Mouse (Mus musculus) Patski (cell line): ENCODE measurements around the gene Hoxa6. TPM values are rescaled to one million over a fixed set of nuclear protein-coding genes. Genes with fewer than 3 reads are reported as not detected.

Source experiments
- ATAC-seq: fragments of 100-300 bp; one replicate; pipeline ENCODE4 v1.8.0; 2021
- CTCF ChIA-PET: fragments of 350-600 bp; sonication (Branson Sonifier 250); formaldehyde crosslinking; loops from one replicate; lab custom pipeline; 2022; ENCODE audit warnings: inconsistent platforms; lab: Charles Lee
- POLR2A ChIA-PET: fragments of 350-600 bp; sonication (Branson Sonifier 250); formaldehyde crosslinking; loops from one replicate; lab custom pipeline; 2022; ENCODE audit warnings: antibody characterized with exemption, inconsistent platforms; lab: Charles Lee
- DNase-seq: peaks from one replicate; pipeline ENCODE4 v3.0.0-alpha.2; 2011; ENCODE audit warnings: low read depth, low spot score
- H3K27me3 ChIP-seq: fragments of 371-371 bp; one replicate; pipeline ENCODE4 v1.5.1; 2021
- CTCF ChIP-seq: fragments of 100-300 bp; IDR thresholded peaks from one replicate; pipeline ENCODE4 v1.5.1; 2021
- in situ Hi-C: fragments of 300-500 bp; cut with MboI; formaldehyde crosslinking; loops from 3 replicates; pipeline ENCODE4 v1.11.1; 2018; ENCODE audit warnings: low pct_unique_long_range_greater_than_20kb, mixed read lengths
- polyA plus RNA-seq: library from polyadenylated mRNA; unstranded; gene quantifications from one replicate; pipeline ENCODE4 v1.2.3, GENCODE M21; 2021

Gene Hoxa6
- polyA plus RNA-seq, 1 experiment from 2014 or later = 13.5 TPM

- DNase-seq (no peak), ATAC-seq (no peak)
- H3K27me3 ChIP-seq = no peaks in the 10 kb centered on the region
- ChIA-PET CTCF (interaction anchor here (1.0 to 5.0 kb wide), 11 partner anchors 8 to 343 kb away, joined by 3 to 23 read pairs (median 7); partner anchors contain the start of genes 5730596B20Rik, Hoxa10 and Hoxa9), POLR2A (interaction anchor here (1.2 to 37.4 kb wide), 6 partner anchors 7 to 360 kb away, joined by 3 to 778 read pairs (median 80); partner anchors contain the start of genes 5730596B20Rik, Gm28308, Hoxa10 and Hoxa11)
- TF ChIP-seq CTCF = no peak
- in situ Hi-C loops = loop anchor here (5.0 to 25.0 kb wide), 2 partner anchors 507 to 632 kb away; no protein-coding TSS in a partner anchor
Measured at GRCm38 (mm10) chr6:52219234-52219942, 10.9 kb upstream of the Hoxa6 start.

- ATAC-seq (no peak), DNase-seq (no peak)
- POLR2A ChIA-PET = interaction anchor here (1.2 to 37.4 kb wide), 5 partner anchors 7 to 41 kb away, joined by 5 to 778 read pairs (median 153); partner anchors contain the start of genes 5730596B20Rik, Gm28308, Hoxa10 and Hoxa11
- H3K27me3 ChIP-seq = no peaks in the 10 kb centered on the region
- in situ Hi-C loops = loop anchor here (5.0 to 25.0 kb wide), 2 partner anchors 506 to 631 kb away; no protein-coding TSS in a partner anchor
- CTCF ChIA-PET = interaction anchor here (1.1 to 5.0 kb wide), 11 partner anchors 9 to 353 kb away, joined by 3 to 23 read pairs (median 5); partner anchors contain the start of genes 5730596B20Rik, Hoxa10 and Hoxa9
- TF ChIP-seq CTCF = no peak
Measured at GRCm38 (mm10) chr6:52218643-52219215, 10.2 kb upstream of the Hoxa6 start.

DNA sequence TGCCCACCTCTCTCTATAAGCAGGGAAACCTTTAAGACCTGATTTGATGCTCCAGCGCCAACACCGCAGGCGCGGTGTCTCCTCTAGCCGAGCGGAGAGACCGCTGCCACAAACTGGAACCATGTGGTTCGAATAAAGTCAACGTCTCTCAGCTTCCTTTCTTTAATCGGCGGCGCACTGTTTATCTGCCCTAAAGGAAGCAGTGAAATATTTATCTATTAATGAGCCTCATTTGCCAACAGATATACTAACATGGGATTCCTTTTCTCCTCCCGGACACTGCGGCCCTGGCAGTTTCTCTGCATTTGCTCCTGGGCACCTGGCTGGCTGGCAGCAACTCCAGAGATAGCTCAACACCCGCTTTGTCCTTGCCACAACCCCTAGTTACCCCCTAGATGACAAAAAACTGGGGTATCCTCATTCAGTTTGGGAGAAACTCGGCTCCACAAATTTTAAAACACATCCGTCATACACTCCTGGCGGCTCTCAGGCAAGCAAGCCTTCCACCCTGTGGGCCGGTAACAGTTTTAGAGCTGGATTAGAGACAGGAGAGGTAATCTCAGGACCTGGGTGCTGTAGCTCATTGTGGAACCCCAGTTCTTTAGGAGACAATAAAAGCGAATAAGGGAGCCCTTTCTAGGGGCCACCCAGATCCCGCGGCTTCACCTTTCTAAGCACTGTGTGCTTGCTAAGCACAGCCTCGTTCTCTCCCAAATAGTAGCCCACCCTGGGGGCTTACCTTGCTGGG, 9.5 kb upstream of the Hoxa6 start:
- no peak for ATAC-seq
- CTCF ChIA-PET = interaction anchor here (1.1 to 5.0 kb wide), 12 partner anchors 9 to 352 kb away, joined by 3 to 23 read pairs (median 4); partner anchors contain the start of genes 5730596B20Rik, Hoxa10 and Hoxa9
- no peaks in the 10 kb centered on the region for H3K27me3 ChIP-seq
- TF ChIP-seq CTCF = no peak
- POLR2A ChIA-PET = interaction anchor here (0.8 to 37.4 kb wide), 8 partner anchors 5 to 206 kb away, joined by 3 to 778 read pairs (median 80); partner anchors contain the start of genes 5730596B20Rik, Gm28308, Hoxa10 and Hoxa11
- in situ Hi-C loops = loop anchor here (5.0 to 25.0 kb wide), 2 partner anchors 506 to 631 kb away; no protein-coding TSS in a partner anchor
- no peak for DNase-seq

DNA sequence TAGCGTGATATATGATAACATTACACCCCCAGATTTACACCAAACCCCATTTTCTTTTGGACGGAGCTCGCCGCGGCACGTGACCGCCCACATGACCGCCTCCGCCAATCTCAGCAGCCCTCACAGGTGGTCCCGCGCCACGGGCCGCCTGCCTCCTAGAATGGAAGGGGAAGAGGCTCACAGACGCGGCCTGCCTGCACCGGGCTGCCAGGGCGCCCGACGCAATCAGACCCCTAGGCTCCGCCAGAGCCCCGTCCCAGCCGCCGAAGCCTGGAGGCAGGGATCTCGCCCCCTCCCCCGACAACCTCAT, 8.9 kb upstream of the Hoxa6 start:
- no peak for ATAC-seq
- no peaks in the 10 kb centered on the region for H3K27me3 ChIP-seq
- ChIA-PET CTCF (interaction anchor here (1.1 to 4.4 kb wide), 7 partner anchors 10 to 351 kb away, joined by 3 to 23 read pairs (median 5); partner anchors contain the start of genes Hoxa10 and Hoxa9), POLR2A (interaction anchor here (0.8 to 37.4 kb wide), 7 partner anchors 6 to 205 kb away, joined by 3 to 778 read pairs (median 6); partner anchors contain the start of genes 5730596B20Rik, Hoxa10, Hoxa11 and Hoxa4)
- DNase-seq = no peak
- TF ChIP-seq CTCF = no peak
- in situ Hi-C loops = loop anchor here (5.0 to 25.0 kb wide), 2 partner anchors 505 to 630 kb away; no protein-coding TSS in a partner anchor

GRCm38 (mm10) chr6:52216691-52217458, 8.4 kb upstream of the Hoxa6 start:
- in situ Hi-C loops = loop anchor here (5.0 to 25.0 kb wide), 2 partner anchors 505 to 630 kb away; no protein-coding TSS in a partner anchor
- ATAC-seq = no peak
- no peak for DNase-seq
- CTCF ChIA-PET = interaction anchor here (1.7 to 4.4 kb wide), 3 partner anchors 14 to 224 kb away, joined by 4 to 23 read pairs (median 5); partner anchors contain the start of gene Hoxa9
- TF ChIP-seq CTCF = no peak
- H3K27me3 ChIP-seq = no peaks in the 10 kb centered on the region
- POLR2A ChIA-PET = interaction anchor here (0.8 to 37.4 kb wide), 6 partner anchors 6 to 204 kb away, joined by 3 to 778 read pairs (median 78); partner anchors contain the start of genes 5730596B20Rik, Hoxa10, Hoxa11 and Hoxa7

DNA sequence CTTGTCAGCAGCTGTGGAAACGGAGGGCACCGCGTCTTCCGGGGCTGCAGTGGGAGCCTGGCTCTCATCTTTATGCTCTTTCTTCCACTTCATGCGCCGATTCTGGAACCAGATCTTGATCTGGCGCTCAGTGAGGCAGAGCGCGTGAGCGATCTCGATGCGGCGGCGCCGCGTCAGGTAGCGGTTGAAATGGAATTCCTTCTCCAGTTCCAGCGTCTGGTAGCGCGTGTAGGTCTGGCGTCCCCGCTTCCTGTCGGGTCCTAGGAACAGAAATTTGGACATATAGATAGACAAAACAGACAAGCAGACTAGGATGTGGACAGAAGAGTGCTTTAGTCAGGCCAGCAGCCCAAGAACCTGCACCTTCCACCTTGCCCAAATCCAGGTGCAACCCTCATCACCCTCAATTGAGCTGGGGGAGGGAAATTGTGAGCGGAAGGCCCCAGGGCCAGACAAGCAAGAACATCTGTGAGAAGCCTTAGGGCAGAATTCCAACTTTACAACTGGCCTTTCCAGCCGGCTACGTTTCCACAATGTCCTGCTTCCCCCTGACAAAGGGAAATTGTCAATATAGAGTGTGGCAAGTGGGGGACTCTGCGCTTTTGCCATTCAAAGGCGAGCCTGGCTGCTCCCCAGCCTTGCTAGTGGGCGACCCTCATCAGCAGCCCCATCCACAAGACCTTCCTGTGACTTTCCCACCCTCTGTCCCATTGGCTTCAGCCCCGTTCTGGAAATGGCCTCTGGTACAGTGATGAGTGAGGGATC, 7.4 kb upstream of the Hoxa6 start:
- H3K27me3 ChIP-seq = no peaks in the 10 kb centered on the region
- DNase-seq (no peak), ATAC-seq (no peak)
- in situ Hi-C loops = loop anchor here (5.0 to 25.0 kb wide), 2 partner anchors 504 to 629 kb away; no protein-coding TSS in a partner anchor
- POLR2A ChIA-PET = interaction anchor here (1.5 to 37.4 kb wide), 4 partner anchors 7 to 38 kb away, joined by 4 to 778 read pairs (median 266); partner anchors contain the start of genes 5730596B20Rik, Hoxa10, Hoxa11 and Hoxa7
- TF ChIP-seq CTCF = no peak
- CTCF ChIA-PET = interaction anchor here (0.7 to 2.8 kb wide), 4 partner anchors 16 to 24 kb away, joined by 3 to 11 read pairs (median 4); partner anchors contain the start of genes Hoxa10 and Hoxa9

GRCm38 (mm10) chr6:52215070-52215469, 6.5 kb upstream of the Hoxa6 start:
- ChIA-PET POLR2A (interaction anchor here (11.3 to 37.4 kb wide), 3 partner anchors 8 to 37 kb away, joined by 153 to 778 read pairs (median 378); partner anchors contain the start of genes 5730596B20Rik, Hoxa10, Hoxa11 and Hoxa7), CTCF (interaction anchor here (0.7 to 2.9 kb wide), 6 partner anchors 8 to 31 kb away, joined by 3 to 21 read pairs (median 4); partner anchors contain the start of genes Hoxa10, Hoxa7 and Hoxa9)
- ATAC-seq (no peak), DNase-seq (no peak)
- no peak for TF ChIP-seq CTCF
- in situ Hi-C loops = loop anchor here (5.0 to 25.0 kb wide), 2 partner anchors 503 to 628 kb away; no protein-coding TSS in a partner anchor
- H3K27me3 ChIP-seq = no peaks in the 10 kb centered on the region
